Mouse (Mus musculus): ENCODE data around the gene Tmf1. TPM values are rescaled to one million over a fixed set of nuclear protein-coding genes. Genes with fewer than 3 reads are reported as not detected.

Gene Tmf1
- 0.85 and 1.00 TPM in 2 replicates for polyA plus RNA-seq (2012; rRNA removed)

DNA sequence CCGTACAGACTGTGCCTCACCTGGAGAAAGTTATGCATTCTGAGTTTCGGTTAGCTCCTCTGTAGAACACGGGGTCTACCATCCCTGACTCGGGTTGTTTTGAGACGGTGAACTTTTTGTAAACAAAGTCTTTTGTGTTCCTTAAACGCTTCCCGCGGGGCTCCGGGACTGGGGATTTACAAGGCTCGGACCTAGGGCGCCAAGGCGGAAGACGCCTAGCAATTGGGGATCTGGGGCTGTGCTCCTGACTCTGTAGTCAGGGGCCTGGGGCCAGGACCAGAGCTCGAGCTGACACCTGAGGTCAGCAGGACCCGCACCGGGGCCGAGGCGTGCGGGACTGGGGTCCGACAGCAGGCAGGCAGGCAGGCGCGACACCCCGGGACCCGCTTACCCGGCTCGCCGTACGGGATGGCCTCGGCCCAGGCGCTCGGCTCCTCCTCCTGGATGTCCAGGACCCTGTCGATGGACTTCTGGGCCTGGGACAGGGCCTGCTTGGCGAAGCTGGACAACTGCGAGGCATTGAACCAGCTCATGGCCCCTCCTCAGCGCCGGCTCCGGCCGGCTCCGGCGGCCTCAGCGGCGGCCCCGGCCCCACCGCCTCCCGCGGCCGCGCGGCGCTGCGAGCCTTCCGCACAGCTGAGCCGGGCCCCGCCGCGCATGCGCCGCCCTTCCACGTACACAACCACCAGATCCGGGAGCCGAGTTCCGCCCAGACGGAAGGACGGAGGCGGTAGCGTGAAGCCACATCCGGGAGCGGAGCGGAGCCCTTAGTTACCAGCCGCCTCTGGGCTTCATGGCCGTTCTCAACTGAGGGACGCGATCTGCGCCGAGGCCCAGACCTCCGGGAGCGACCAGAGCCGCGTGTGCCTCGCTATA, at the start of gene Tmf1:
Gene Tmf1 (minus strand): TSS at position 632 of the 876 bp plus-strand sequence.

DNA sequence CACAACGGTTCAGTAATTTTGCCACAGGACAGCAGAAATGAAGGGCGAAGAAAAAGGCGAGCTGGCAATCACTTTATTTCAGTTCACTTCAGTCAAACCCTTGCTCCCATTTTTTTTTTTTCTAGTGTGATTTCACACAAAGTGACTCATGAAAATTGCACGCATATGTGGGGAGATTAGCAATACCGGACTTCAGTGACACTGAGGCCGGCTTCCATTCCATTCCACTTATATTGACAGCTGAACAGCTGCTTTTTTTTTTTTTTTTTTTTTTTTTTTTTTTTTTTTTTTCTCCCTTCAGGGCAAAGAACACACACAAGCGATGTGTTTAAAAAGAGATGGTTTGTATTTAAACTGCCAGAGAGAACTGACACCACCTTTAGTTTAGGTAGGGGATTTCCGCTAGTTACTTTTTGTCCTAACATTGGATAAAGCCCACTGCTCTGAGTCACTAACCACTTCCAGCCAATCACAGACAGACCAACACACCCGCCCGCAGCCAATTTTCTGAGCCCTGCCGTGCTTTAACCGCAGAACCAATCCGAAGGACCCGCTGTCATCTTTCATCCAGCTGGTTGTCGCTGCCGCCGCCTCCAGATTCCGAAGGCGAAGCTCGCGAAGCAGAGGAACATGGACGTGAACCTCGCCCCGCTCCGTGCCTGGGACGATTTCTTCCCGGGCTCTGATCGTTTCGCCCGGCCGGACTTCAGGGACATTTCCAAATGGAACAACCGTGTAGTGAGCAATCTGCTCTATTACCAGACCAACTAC, 31.5 kb upstream of the Tmf1 start, which contains the start of gene Arl6ip5:
Gene Arl6ip5 (plus strand): TSS at position 499 of the 771 bp plus-strand sequence.

DNA sequence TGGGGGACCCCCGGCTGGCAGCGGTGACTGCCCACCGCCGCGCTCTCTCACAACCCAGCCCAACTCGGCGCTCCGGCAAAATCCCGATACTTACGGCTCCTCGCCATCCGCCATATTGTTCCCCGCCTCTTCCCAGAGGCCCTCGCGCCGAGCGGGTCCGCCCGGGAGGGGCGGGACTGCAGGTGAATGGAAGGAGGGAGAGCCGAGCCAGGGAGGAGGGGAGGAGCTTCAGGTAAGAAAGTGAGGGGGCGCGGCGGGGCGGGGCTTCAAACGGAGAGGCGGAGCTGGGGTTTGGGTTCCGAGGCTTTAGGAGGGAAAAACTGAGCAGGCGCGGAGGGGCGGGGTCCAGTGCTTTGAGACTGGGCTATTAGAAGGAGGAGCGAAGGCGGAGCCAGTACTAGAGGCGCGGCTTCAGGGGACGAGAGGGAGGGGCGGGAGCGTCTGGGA, 26.5 kb upstream of the Tmf1 start, which contains the start of gene Uba3:
Gene Uba3 (minus strand): TSS at position 209 of the 447 bp plus-strand sequence.

DNA sequence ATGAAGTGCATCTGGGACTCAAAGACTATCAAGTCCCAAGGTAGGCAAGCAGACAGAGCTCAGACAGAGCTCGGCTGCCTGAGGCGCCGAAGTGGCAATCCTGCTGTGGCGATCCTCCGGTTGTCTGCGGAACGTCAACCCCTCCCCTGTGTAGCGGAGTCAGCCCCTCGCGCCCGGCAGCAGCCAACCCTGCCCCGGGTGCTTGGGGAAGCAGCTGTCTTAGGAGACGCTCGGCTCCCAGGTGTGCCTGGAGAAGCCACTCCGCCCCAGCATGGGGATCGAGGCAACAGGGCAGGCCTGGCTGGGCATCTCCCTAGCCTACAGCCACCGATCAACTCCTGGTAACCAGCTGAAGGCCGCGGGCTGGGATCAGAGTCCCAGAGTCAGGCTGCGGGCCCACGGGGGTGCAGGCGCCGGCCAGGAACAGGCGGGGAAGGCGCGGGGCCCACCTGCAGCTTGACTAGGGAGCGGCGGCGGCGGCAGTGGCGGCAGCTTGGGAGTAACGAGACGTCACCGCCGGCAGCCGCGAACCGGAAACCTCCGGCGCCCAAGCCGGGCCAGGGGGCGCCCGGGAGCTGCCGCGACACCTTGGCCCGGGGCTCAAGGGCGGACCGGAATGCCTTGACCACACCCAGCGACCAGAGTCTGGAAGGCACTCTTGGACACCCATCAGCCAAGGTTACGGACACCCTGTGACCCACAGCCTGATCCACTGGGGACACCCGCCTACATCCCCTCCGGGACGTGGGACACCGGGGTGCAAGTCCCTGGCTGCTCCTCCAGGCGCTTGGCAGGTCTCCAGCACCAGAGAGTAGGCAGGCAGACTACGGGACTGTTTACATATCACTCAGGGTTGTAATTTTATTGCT, 30.3 kb downstream of the Tmf1 start, which contains the start of gene Eogt:
Gene Eogt (minus strand): TSS at position 800 of the 869 bp plus-strand sequence.

Other genes with a start within 250 kb of the Tmf1 start
- 0.17 and 0.44 TPM in 2 replicates for gene Fam19a4, start 118.7 kb downstream of the Tmf1 start, polyA plus RNA-seq (2012; rRNA removed)
- gene Eogt, start 29.9 kb downstream of the Tmf1 start, polyA plus RNA-seq (2012; rRNA removed) = 1.6 and 4.3 TPM in 2 replicates
- gene Uba3, start 26.5 kb upstream of the Tmf1 start, polyA plus RNA-seq (2012; rRNA removed) = 1.5 and 2.1 TPM in 2 replicates
- 21.6 and 22.7 TPM in 2 replicates for gene Arl6ip5, start 31.6 kb upstream of the Tmf1 start, polyA plus RNA-seq (2012; rRNA removed)
- gene Lmod3, start 73.6 kb upstream of the Tmf1 start, polyA plus RNA-seq (2012; rRNA removed) = 0.13 and 0.15 TPM in 2 replicates